Mouse (Mus musculus) bone marrow, adult 2 months (tissue): Measurements from ENCODE around the gene Tprg. TPM values are rescaled to one million over a fixed set of nuclear protein-coding genes. Genes with fewer than 3 reads are reported as not detected.

Source experiments
- H3K27ac ChIP-seq: fragments of 200-500 bp; 2 replicates; pipeline ENCODE4 v1.5.1; 2012; ENCODE audit warnings: low read depth, mild to moderate bottlenecking, control low read depth, inconsistent platforms, low read length; ENCODE audit not compliant: control insufficient read depth, poor library complexity, insufficient read depth
- H3K4me1 ChIP-seq: fragments of 200-500 bp; 2 replicates; pipeline ENCODE4 v1.6.1; 2011; ENCODE audit warnings: low read length; ENCODE audit not compliant: control insufficient read depth, insufficient read depth
- H3K4me3 ChIP-seq: fragments of 200-500 bp; replicated peaks from 2 replicates; pipeline ENCODE3; 2011; ENCODE audit warnings: mild to moderate bottlenecking, low read depth, low read length, control low read depth; ENCODE audit not compliant: control insufficient read depth
- CTCF ChIP-seq: fragments of 200-500 bp; IDR thresholded peaks from 2 replicates; pipeline ENCODE4 v1.5.1; 2011; ENCODE audit warnings: low read length, control low read depth; ENCODE audit not compliant: control insufficient read depth, insufficient read depth
- POLR2A ChIP-seq: fragments of 200-500 bp; IDR thresholded peaks from 2 replicates; pipeline ENCODE4 v1.6.1; 2011; ENCODE audit warnings: low read depth, mild to moderate bottlenecking, control low read depth, low read length, borderline replicate concordance; ENCODE audit not compliant: control insufficient read depth
- WGBS: fragments of 180-500 bp; shearing (Covaris S2); methylation state at CpG from one replicate; pipeline ENCODE4 v1.1.7; 2018; 5-methylcytosine and 5-hydroxymethylcytosine counted together
- polyA plus RNA-seq: library from polyadenylated mRNA; stranded (reverse); fragments of >200 nt; gene quantifications from 2 replicates; pipeline ENCODE4 v1.2.4, GENCODE M21; 2011; ENCODE audit warnings: low replicate concordance; ENCODE audit not compliant: missing spikeins, insufficient read depth, insufficient read length

Tprg gene
- polyA plus RNA-seq, result not detected in 2 replicates

- 84% methylated on average over 5 of the region's 5 CpGs for WGBS
- no peak for TF ChIP-seq CTCF
- no peak within 1 kb of the TSS for H3K4me3 ChIP-seq
- no peak within 1 kb of the TSS for H3K27ac ChIP-seq
- no peaks in the 10 kb centered on the region for H3K4me1 ChIP-seq
Observed at GRCm38 (mm10) chr16:25286517-25286916, at the start of gene Tprg. Gene Tprg, plus strand, starts transcription at chr16:25286817.

- no peak for TF ChIP-seq POLR2A
- TF ChIP-seq CTCF, result no peak
- no peak overlapping the region for H3K4me3 ChIP-seq
- WGBS, result 54% methylated on average over 11 of the region's 11 CpGs
- H3K4me1 ChIP-seq, result no peaks in the 10 kb centered on the region
- no peak overlapping the region for H3K27ac ChIP-seq
Observed at GRCm38 (mm10) chr16:25238274-25239050, 48.2 kb upstream of the Tprg start.

DNA sequence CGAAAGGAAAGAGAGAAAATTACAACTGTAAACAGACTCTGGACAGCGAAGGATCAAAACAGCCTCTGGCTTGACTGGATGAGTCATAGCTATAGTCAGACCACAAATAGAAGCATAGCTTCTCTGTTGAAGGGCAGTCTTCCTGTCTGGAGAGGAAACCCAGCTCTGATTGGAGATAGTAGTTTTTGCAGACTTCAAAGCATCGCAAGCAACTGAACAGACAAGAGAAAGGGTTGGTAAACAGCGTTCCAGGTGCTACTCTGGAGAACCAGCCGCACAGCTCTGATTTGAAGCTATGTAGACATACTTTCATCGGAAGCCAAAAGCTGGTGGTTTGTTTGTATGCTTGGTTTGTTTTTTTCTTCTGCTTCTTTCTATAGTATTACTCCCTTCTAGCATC, 37.7 kb upstream of the Tprg start:
- no peak for TF ChIP-seq CTCF
- no peak for TF ChIP-seq POLR2A
- no peak overlapping the region for H3K4me3 ChIP-seq
- peaks cover 2% of the 10 kb centered on the region; the same call in 1 of the 2 replicates for H3K4me1 ChIP-seq
- no peak overlapping the region for H3K27ac ChIP-seq
- 13% methylated on average over 6 of the region's 6 CpGs for WGBS

DNA sequence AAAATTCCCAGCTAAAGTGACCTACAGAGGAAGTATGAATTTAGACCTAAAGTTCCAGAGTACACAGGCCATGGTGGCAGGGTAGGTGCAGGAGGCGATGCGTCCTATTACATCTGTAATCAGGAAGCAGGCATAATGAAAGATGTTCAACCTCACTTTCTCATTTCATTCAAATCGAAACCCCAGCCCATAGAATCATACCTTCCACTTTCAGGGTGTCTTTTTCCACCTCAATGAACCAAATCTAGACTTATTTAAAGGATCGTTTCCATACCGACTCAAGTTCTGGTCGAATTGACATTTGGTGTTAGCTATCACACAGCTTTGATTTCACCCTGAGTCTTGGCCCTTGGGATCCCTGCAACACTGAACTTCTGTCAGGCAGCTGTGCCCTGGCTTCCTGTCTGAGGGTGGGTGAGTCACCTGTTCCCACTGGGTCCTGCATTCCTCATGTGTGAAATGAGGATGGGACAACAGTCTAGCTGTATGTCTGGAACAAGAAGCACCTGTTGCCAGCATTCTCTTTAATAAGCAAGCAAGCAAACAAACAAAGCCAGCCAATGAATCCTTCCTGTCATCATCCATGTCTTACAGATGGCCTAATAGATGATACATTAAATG, 36.4 kb upstream of the Tprg start:
- Histone ChIP-seq H3K4me3 (no peak overlapping the region), H3K4me1 (peaks cover 2% of the 10 kb centered on the region; the same call in 1 of the 2 replicates), H3K27ac (no peak overlapping the region)
- no peak for TF ChIP-seq POLR2A
- no peak for TF ChIP-seq CTCF
- WGBS, result 72% methylated on average over 6 of the region's 6 CpGs

DNA sequence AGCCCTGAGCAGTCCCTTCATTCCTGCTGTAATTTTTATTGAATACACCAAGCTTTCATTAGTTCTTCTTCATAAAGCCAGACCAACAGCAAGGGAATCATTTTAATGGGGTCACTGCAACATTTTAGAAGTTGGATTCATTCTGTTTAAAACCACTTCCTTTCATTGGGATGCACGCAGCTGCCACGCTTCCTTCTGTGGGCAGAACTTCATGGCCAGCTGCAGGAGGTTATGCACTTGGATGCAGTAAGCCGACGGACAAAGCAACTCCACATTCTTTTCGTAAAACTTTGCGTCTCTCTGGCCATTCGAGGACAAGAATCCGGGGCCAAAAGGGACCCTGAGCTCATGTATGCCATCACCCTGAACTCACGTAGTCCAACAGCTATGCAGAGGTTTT, 35.5 kb upstream of the Tprg start:
- TF ChIP-seq POLR2A, result no peak
- TF ChIP-seq CTCF, result no peak
- Histone ChIP-seq H3K4me3 (no peak overlapping the region), H3K27ac (no peak overlapping the region), H3K4me1 (peaks cover 2% of the 10 kb centered on the region; the same call in 1 of the 2 replicates)
- 14% methylated on average over 9 of the region's 9 CpGs for WGBS

GRCm38 (mm10) chr16:25254646-25255045, 32.0 kb upstream of the Tprg start:
- H3K4me1 ChIP-seq, result no peaks in the 10 kb centered on the region; the same call in none of the 2 replicates
- WGBS, result 80% methylated on average over 6 of the region's 6 CpGs
- H3K27ac ChIP-seq, result no peak overlapping the region
- no peak overlapping the region for H3K4me3 ChIP-seq
- TF ChIP-seq POLR2A (no peak), CTCF (no peak)

- no peak overlapping the region for H3K4me3 ChIP-seq
- 73% methylated on average over 11 of the region's 11 CpGs for WGBS
- TF ChIP-seq POLR2A (no peak), CTCF (no peak)
- no peak overlapping the region for H3K27ac ChIP-seq
- no peaks in the 10 kb centered on the region; the same call in none of the 2 replicates for H3K4me1 ChIP-seq
Observed at GRCm38 (mm10) chr16:25255186-25255585, 31.4 kb upstream of the Tprg start.

GRCm38 (mm10) chr16:25255603-25256260, 30.9 kb upstream of the Tprg start:
- no peak for TF ChIP-seq POLR2A
- TF ChIP-seq CTCF, result no peak
- Histone ChIP-seq H3K4me1 (no peaks in the 10 kb centered on the region; the same call in none of the 2 replicates), H3K27ac (no peak overlapping the region), H3K4me3 (no peak overlapping the region)
- 85% methylated on average over 8 of the region's 8 CpGs for WGBS
